Mouse (Mus musculus) C2C12 (cell line): Measurements from ENCODE around the gene Bpifb2. TPM values are rescaled to one million over a fixed set of nuclear protein-coding genes. Genes with fewer than 3 reads are reported as not detected.

Experiments used
- H3K27me3 ChIP-seq: one replicate; pipeline ENCODE4 v1.6.1; 2011; ENCODE audit not compliant: control insufficient read depth, insufficient read depth, insufficient read length
- H3K36me3 ChIP-seq: one replicate; pipeline ENCODE4 v1.6.1; 2011; ENCODE audit not compliant: control insufficient read depth, insufficient read depth
- H3K4me3 ChIP-seq: one replicate; pipeline ENCODE4 v1.5.1; 2011; ENCODE audit warnings: mild to moderate bottlenecking, control low read depth; ENCODE audit not compliant: poor library complexity, insufficient read depth, severe bottlenecking
- H3K79me2 ChIP-seq: one replicate; pipeline ENCODE4 v1.6.1; 2011; ENCODE audit not compliant: control insufficient read depth, insufficient read depth
- H3K79me3 ChIP-seq: one replicate; pipeline ENCODE4 v1.6.1; 2011; ENCODE audit warnings: low read depth, control low read depth
- H3ac ChIP-seq: one replicate; pipeline ENCODE3; 2011; ENCODE audit warnings: low read depth; ENCODE audit not compliant: control insufficient read depth, insufficient read length
- CEBPB ChIP-seq: IDR thresholded peaks from one replicate; pipeline ENCODE4 v1.6.1; 2011; ENCODE audit warnings: low read depth, mild to moderate bottlenecking, control low read depth, moderate library complexity
- CTCF ChIP-seq: IDR thresholded peaks from one replicate; pipeline ENCODE4 v1.5.1; 2011; ENCODE audit not compliant: control insufficient read depth, insufficient read depth, insufficient read length
- FOSL1 ChIP-seq: IDR thresholded peaks from one replicate; pipeline ENCODE4 v1.8.0; 2011; ENCODE audit warnings: mild to moderate bottlenecking, low read length; ENCODE audit not compliant: poor library complexity, insufficient read depth, severe bottlenecking
- MAX ChIP-seq: IDR thresholded peaks from one replicate; pipeline ENCODE4 v1.6.1; 2011; ENCODE audit warnings: mild to moderate bottlenecking, control low read depth
- MYOD1 ChIP-seq: IDR thresholded peaks from one replicate; pipeline ENCODE4 v1.6.1; 2011; ENCODE audit warnings: low read depth; ENCODE audit not compliant: control insufficient read depth, insufficient read length
- MYOG ChIP-seq: IDR thresholded peaks from one replicate; pipeline ENCODE4 v1.6.1; 2011; ENCODE audit not compliant: control insufficient read depth, insufficient read length; ENCODE audit errors: extremely low read depth
- USF1 ChIP-seq: IDR thresholded peaks from one replicate; pipeline ENCODE4 v1.6.1; 2011; ENCODE audit warnings: low read depth, mild to moderate bottlenecking, control low read depth, moderate library complexity
- polyA plus RNA-seq: library from polyadenylated mRNA; unstranded; fragments of >200 nt; fragmentation: generic; extraction: Trizol; gene quantifications from one replicate; pipeline ENCODE4 v1.2.1, GENCODE M21; 2012; ENCODE audit warnings: missing spikeins

The Bpifb2 gene
- polyA plus RNA-seq, 1 experiment, result not detected

DNA sequence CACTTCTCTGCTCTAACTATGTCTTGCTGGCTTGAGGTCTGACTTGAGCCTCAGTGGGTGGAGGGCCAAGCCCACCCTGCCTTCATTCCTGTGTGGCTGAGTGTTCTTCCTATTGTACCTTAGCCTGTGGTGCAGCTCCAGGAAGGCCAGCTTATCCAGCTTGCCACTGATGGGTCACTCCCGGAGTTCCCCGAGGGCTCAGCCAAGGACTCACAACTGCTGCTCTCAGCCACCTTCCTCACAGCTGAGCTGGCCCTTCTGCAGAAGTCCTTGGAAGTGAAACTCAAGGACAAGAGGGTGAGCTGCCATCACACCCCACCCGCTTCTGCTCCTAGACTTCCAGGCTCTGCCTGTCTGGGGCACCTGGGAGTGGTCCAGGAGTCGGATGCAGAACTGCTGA lies 31.8 kb downstream of the Bpifb2 start:
- peaks cover 3% of the 10 kb centered on the region for H3K27me3 ChIP-seq
- no peaks in the 10 kb centered on the region for H3K79me3 ChIP-seq
- TF ChIP-seq MYOG (no peak), USF1 (no peak), FOSL1 (no peak)
- H3ac ChIP-seq, result no peak overlapping the region
- no peaks in the 10 kb centered on the region for H3K79me2 ChIP-seq
- H3K36me3 ChIP-seq, result no peaks in the 10 kb centered on the region
- no peak overlapping the region for H3K4me3 ChIP-seq

DNA sequence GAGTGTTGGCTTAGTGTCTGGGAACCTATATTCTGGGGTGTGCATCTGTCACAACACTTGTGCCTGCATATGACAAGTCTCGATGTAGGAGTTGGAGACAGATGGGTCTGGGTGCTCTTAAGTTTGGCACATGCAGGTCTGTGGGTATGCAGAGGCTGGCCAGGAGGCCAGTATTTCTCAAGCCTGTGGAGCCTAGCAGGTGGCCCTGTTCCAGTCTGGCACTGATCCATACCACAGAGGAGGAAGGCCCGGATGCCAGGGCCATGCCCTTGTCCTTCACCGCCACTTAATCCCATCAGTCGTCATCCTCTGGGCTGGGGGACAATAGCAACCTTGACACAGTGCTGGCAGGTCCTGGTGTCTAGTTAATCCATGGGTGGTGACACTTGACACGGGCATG lies 39.3 kb downstream of the Bpifb2 start:
- TF ChIP-seq MYOG (no peak), MYOD1 (no peak), FOSL1 (no peak), MAX (no peak), CTCF (no peak), CEBPB (no peak), USF1 (no peak)
- no peak overlapping the region for H3ac ChIP-seq
- H3K27me3 ChIP-seq, result no peaks in the 10 kb centered on the region
- H3K79me2 ChIP-seq, result no peaks in the 10 kb centered on the region
- no peak overlapping the region for H3K4me3 ChIP-seq
- no peaks in the 10 kb centered on the region for H3K36me3 ChIP-seq
- no peaks in the 10 kb centered on the region for H3K79me3 ChIP-seq

DNA sequence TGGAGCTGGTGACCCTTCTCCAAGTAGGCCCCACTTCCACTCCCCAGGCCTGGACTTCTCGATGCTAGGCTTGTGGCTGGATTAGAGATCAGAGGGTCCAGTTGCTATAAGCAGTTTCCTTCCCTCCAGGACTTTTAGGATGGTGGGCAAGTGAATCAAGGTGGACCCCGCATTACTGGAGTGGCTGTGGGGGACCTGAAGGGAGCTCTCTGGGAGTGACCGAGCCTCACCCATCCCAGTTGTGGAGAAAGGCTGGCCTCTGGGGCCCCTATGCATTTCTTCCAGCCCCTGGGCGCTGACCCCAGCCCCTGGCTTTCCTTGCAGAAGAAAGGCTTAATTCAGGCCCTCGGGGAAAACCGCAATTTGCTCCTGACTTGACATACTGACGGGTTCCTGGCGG lies 43.1 kb downstream of the Bpifb2 start, which contains the start of gene Bpifb3:
Gene Bpifb3 (plus strand): TSS at position 301 of the 400 bp plus-strand sequence.
- H3K79me2 ChIP-seq, result no peaks in the 10 kb centered on the region
- H3K36me3 ChIP-seq, result no peaks in the 10 kb centered on the region
- TF ChIP-seq FOSL1 (no peak), MYOG (no peak), MAX (no peak), CTCF (no peak), CEBPB (no peak), MYOD1 (no peak), USF1 (no peak)
- no peaks in the 10 kb centered on the region for H3K79me3 ChIP-seq
- H3ac ChIP-seq, result no peak within 1 kb of the TSS
- H3K27me3 ChIP-seq, result peaks cover 8% of the 10 kb centered on the region
- no peak within 1 kb of the TSS for H3K4me3 ChIP-seq

DNA sequence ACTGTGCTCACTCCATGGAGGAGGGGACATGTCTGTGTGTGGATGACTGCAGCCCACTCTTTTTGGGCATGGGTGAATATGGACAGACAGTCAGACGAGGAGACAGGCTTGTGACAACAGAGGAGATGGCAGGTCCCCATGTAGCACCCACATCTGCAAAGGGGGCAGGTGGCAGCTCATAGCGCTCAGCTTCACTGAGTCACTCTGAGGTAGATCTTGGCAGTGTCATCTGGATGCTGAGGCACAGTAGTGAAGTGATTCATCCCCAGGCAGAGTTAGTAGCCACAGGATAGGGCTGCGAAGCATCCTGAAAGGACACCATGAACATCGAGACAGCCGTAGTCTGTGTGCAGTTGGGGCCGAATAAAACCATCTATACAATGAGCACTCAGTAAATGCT lies 46.4 kb downstream of the Bpifb2 start:
- peaks cover 12% of the 10 kb centered on the region for H3K27me3 ChIP-seq
- H3K79me2 ChIP-seq, result no peaks in the 10 kb centered on the region
- H3K79me3 ChIP-seq, result no peaks in the 10 kb centered on the region
- TF ChIP-seq MYOG, result no peak
- no peak for TF ChIP-seq MYOD1
- no peak for TF ChIP-seq CTCF
- TF ChIP-seq CEBPB, result no peak
- TF ChIP-seq MAX, result no peak
- no peak for TF ChIP-seq USF1
- TF ChIP-seq FOSL1, result no peak
- H3ac ChIP-seq, result no peak overlapping the region
- H3K4me3 ChIP-seq, result no peak overlapping the region
- H3K36me3 ChIP-seq, result no peaks in the 10 kb centered on the region

DNA sequence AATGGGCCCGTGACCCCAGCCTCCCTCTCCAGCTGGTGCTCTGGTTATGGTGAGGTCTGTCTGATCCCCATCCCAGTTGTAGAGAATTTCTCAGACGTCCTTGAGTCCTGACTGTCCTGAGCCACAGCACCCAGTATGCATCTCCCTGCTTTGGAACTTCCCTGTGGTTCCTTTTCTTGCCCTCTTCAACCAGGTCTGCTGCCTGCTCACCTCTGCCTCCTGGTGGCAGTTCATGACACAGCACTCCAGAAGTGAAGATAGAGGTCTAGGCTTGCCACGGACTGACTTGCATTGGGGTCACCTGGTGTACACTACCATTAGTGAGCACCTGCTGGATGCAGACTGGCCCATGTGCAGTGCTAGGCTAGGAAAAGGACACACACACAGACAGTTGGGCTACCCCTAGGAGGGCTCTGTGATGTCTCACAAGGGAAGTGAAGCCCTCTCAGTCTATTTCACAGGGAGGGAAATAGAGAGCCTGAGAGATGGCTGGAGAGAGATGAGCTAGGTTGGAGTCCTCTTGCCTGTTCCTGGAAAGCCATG lies 55.1 kb downstream of the Bpifb2 start:
- H3K79me3 ChIP-seq, result no peaks in the 10 kb centered on the region
- H3K79me2 ChIP-seq, result no peaks in the 10 kb centered on the region
- H3K27me3 ChIP-seq, result peaks cover 3% of the 10 kb centered on the region
- peak; percentile 15 for TF ChIP-seq CTCF
- no peak for TF ChIP-seq MYOD1
- no peak for TF ChIP-seq USF1
- H3ac ChIP-seq, result no peak overlapping the region
- no peaks in the 10 kb centered on the region for H3K36me3 ChIP-seq
- H3K4me3 ChIP-seq, result no peak overlapping the region

DNA sequence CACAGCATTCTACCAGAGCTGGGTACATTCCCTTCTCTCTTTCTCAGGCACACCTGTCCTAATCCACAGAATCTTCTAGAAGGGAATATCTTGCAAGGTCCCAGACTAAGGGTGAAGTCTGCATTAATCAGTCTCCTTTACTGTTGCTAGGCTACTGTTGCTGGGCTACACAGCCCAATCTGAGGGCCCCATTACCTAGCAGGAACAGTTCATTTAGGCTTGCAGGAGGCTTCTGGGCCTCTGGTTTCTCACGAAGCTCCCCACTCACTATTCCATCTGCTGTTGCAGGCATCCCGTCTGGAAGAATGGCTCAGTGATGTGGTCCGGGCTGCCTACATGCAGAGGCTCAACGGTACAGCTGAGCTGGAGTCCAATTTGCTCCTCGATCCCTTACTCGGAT lies 56.3 kb downstream of the Bpifb2 start:
- Histone ChIP-seq H3K27me3 (peaks cover 3% of the 10 kb centered on the region), H3K4me3 (no peak overlapping the region), H3K79me2 (no peaks in the 10 kb centered on the region), H3K36me3 (no peaks in the 10 kb centered on the region), H3K79me3 (no peaks in the 10 kb centered on the region), H3ac (no peak overlapping the region)
- no peak for TF ChIP-seq FOSL1
- no peak for TF ChIP-seq MAX
- TF ChIP-seq CTCF, result no peak
- no peak for TF ChIP-seq CEBPB
- no peak for TF ChIP-seq MYOD1
- no peak for TF ChIP-seq USF1
- no peak for TF ChIP-seq MYOG
